Mouse (Mus musculus) adrenal gland, postnatal 4 days (tissue): ENCODE results near the gene Tmed5. TPM values are rescaled to one million over a fixed set of nuclear protein-coding genes. Genes with fewer than 3 reads are reported as not detected.

Experiments used
- total RNA-seq, 2 experiments: library from RNA; stranded (reverse); gene quantifications; 2 replicates each; pipeline ENCODE4 v1.2.3; 2021

Tmed5 gene
- total RNA-seq, 2 experiments from 2014 or later = 40.1 to 41.0 TPM

Other genes with a start within 250 kb of the Tmed5 start
- 100 to 1,000 TPM; 110 to 113 TPM for gene Rpl5, start 232.1 kb downstream of the Tmed5 start, total RNA-seq
- 10 to 100 TPM in 1 of 2 experiments, 1 to 10 TPM in 1; 9.8 to 10.1 TPM for gene Fam69a, start 145.5 kb downstream of the Tmed5 start, total RNA-seq
- gene Mtf2, start 66.9 kb downstream of the Tmed5 start, total RNA-seq = 10 to 100 TPM; 45.8 to 47.8 TPM
- gene Ccdc18, start 255 bp upstream of the Tmed5 start, total RNA-seq = 1 to 10 TPM; 2.7 to 3.4 TPM
- 10 to 100 TPM; 38.8 to 39.8 TPM for gene Dr1, start 136.3 kb upstream of the Tmed5 start, total RNA-seq
- gene Pigg, start 180.0 kb upstream of the Tmed5 start, total RNA-seq = 1 to 10 TPM; 9.2 to 9.8 TPM
- gene Gm42517, start 235.3 kb upstream of the Tmed5 start, total RNA-seq = under 1 TPM; 0.53 to 0.76 TPM